Mouse (Mus musculus) neural tube, embryonic 11.5 days (tissue): Measurements from ENCODE around the gene Rd3. TPM values are rescaled to one million over a fixed set of nuclear protein-coding genes. Genes with fewer than 3 reads are reported as not detected.
A peak's percentile ranks its signal among the peaks of the same experiment; 100 is the strongest.

ENCODE experiments used
- ATAC-seq: fragments of 200-750 bp; cut with Nextera tagmentation; 2 replicates; pipeline ENCODE4 v1.8.0; 2017; ENCODE audit warnings: moderate number of reproducible peaks, mild to moderate bottlenecking, moderate TSS enrichment, moderate library complexity; ENCODE audit not compliant: insufficient read depth, low FRiP score, low TSS enrichment
- DNase-seq: peaks from one replicate; pipeline ENCODE4 v3.0.0-alpha.2; 2015; ENCODE audit warnings: low spot score
- H3K27ac ChIP-seq: fragments of 300-500 bp; sonication (generic); 2 replicates; pipeline ENCODE4 v1.5.1; 2014; ENCODE audit warnings: low read depth, mild to moderate bottlenecking, low read length
- H3K27me3 ChIP-seq: fragments of 300-500 bp; sonication (generic); 2 replicates; pipeline ENCODE4 v1.6.1; 2014; ENCODE audit warnings: mild to moderate bottlenecking, low read length, mixed read lengths; ENCODE audit not compliant: control insufficient read depth, insufficient read depth
- H3K36me3 ChIP-seq: fragments of 300-500 bp; sonication (generic); 2 replicates; pipeline ENCODE4 v1.6.1; 2014; ENCODE audit warnings: mild to moderate bottlenecking, low read length, moderate library complexity, mixed read lengths; ENCODE audit not compliant: control insufficient read depth, insufficient read depth
- H3K4me1 ChIP-seq: fragments of 300-500 bp; sonication (generic); 2 replicates; pipeline ENCODE4 v1.6.1; 2014; ENCODE audit warnings: low read length, mixed read lengths; ENCODE audit not compliant: control insufficient read depth, insufficient read depth
- H3K4me2 ChIP-seq: fragments of 300-500 bp; sonication (generic); 2 replicates; pipeline ENCODE4 v1.6.1; 2014; ENCODE audit warnings: low read depth, mild to moderate bottlenecking, moderate library complexity
- H3K4me3 ChIP-seq: fragments of 300-500 bp; sonication (generic); 2 replicates; pipeline ENCODE4 v1.5.1; 2014; ENCODE audit warnings: low read depth, low read length
- H3K9ac ChIP-seq: fragments of 300-500 bp; sonication (generic); 2 replicates; pipeline ENCODE4 v1.6.1; 2014; ENCODE audit warnings: mild to moderate bottlenecking, low read length
- H3K9me3 ChIP-seq: fragments of 300-500 bp; sonication (generic); 2 replicates; pipeline ENCODE4 v1.6.1; 2016; ENCODE audit warnings: low read length; ENCODE audit not compliant: control insufficient read depth
- WGBS: fragments of 180-500 bp; shearing (Covaris S2); extraction: QIAGEN DNeasy Blood & Tissue Kit; methylation state at CpG from one replicate; pipeline ENCODE4 v1.1.7; 2014; 5-methylcytosine and 5-hydroxymethylcytosine counted together
- polyA plus RNA-seq: library from polyadenylated mRNA; unstranded; fragments of >200 nt; fragmentation: Nextera tagmentation; extraction: Ambion mirVana; gene quantifications from 2 replicates; pipeline ENCODE4 v1.2.1, GENCODE M21; 2014

Rd3 gene
- polyA plus RNA-seq, 1 experiment from 2014 or later = 1.3 TPM

DNA sequence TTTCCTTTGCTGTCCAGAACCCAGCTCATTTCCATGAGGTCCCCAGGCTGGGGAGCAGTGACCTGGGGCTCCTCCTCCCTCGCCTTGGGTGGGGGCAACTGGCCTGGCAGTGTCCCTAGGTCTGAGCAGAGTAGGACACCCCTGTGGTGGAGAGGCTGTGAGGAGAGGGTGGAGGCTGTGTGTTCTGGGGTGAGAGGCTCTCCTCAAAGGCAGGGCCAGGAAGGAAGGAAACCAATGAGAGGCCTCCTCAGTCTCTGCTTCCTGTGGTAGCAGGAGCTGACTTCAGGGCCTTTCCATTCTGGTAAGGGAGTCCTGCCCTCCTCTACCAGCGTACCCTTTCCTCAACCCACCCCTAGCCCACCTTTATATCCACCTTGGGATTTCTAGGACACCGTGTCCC, 20.9 kb upstream of the Rd3 start:
- DNase-seq = no peak
- ATAC-seq = no peak
- no peaks in the 10 kb centered on the region for H3K4me1 ChIP-seq
- no peak overlapping the region for H3K27ac ChIP-seq
- H3K9ac ChIP-seq = no peak overlapping the region
- no peak overlapping the region for H3K4me2 ChIP-seq
- no peaks in the 10 kb centered on the region for H3K9me3 ChIP-seq
- H3K36me3 ChIP-seq = no peaks in the 10 kb centered on the region
- H3K4me3 ChIP-seq = no peak overlapping the region
- no peaks in the 10 kb centered on the region for H3K27me3 ChIP-seq
- WGBS = 71% methylated on average over 3 of the region's 3 CpGs

DNA sequence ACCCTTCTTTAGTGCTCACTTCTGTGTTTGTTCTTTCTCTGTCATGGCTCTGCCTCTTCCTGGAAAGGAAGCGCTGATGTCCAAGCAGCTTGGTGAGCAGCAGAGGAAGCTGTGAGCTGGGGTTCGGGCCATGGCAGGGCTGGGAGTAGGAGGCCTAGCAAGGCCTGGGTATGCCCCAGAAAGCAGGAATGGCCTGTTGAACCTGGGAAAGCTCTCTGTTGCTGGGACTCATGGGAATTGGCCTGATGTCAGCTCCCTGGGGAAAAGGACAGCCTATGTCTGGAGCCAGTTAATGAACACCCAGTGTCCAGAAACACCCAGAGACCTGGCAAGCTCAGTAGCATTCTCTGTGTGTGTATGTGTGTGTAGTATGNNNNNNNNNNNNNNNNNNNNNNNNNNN, 20.3 kb upstream of the Rd3 start:
- DNase-seq (no peak), ATAC-seq (no peak)
- Histone ChIP-seq H3K27me3 (no peaks in the 10 kb centered on the region), H3K4me2 (no peak overlapping the region), H3K36me3 (no peaks in the 10 kb centered on the region), H3K9ac (no peak overlapping the region), H3K4me3 (no peak overlapping the region), H3K9me3 (no peaks in the 10 kb centered on the region), H3K4me1 (no peaks in the 10 kb centered on the region), H3K27ac (no peak overlapping the region)
- 89% methylated on average over 2 of the region's 2 CpGs for WGBS

GRCm38 (mm10) chr1:191957321-191957720, 19.8 kb upstream of the Rd3 start:
- Histone ChIP-seq H3K27me3 (no peaks in the 10 kb centered on the region), H3K36me3 (no peaks in the 10 kb centered on the region), H3K27ac (no peak overlapping the region), H3K9me3 (no peaks in the 10 kb centered on the region), H3K4me3 (no peak overlapping the region), H3K9ac (no peak overlapping the region), H3K4me1 (no peaks in the 10 kb centered on the region), H3K4me2 (no peak overlapping the region)
- 96% methylated on average over 3 of the region's 3 CpGs for WGBS
- no peak for DNase-seq
- no peak for ATAC-seq

- Histone ChIP-seq H3K9me3 (no peaks in the 10 kb centered on the region), H3K9ac (no peak overlapping the region), H3K4me1 (no peaks in the 10 kb centered on the region), H3K36me3 (no peaks in the 10 kb centered on the region), H3K4me2 (no peak overlapping the region), H3K4me3 (no peak overlapping the region), H3K27me3 (no peaks in the 10 kb centered on the region), H3K27ac (no peak overlapping the region)
- WGBS = 65% methylated on average over 2 of the region's 2 CpGs
- DNase-seq (no peak), ATAC-seq (no peak)
Measured at GRCm38 (mm10) chr1:191960946-191961345, 16.2 kb upstream of the Rd3 start.

DNA sequence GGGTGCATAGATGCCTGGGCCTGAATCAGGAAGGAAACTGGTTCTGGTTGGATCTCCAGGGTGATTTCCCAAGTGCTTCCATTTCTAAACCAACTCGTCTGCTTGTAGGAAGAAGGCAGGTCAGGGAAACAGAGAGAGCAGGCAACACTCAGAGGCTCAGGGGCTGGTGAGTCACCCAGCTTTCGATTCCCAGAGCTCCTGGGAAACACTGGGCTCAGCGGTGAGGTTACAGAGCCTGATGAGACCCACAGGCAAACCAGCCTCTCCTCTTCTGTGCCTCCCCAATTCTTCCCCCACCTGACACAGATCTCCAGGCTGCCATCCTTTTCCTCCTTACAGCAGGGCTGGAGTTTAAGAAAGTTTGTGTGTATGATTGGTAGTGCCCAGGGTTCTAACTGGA, 13.8 kb upstream of the Rd3 start:
- no peaks in the 10 kb centered on the region for H3K27me3 ChIP-seq
- H3K36me3 ChIP-seq = no peaks in the 10 kb centered on the region
- H3K4me1 ChIP-seq = no peaks in the 10 kb centered on the region
- ATAC-seq (no peak), DNase-seq (no peak)
- no peak overlapping the region for H3K9ac ChIP-seq
- no peak overlapping the region for H3K4me2 ChIP-seq
- no peak overlapping the region for H3K27ac ChIP-seq
- no peak overlapping the region for H3K4me3 ChIP-seq
- H3K9me3 ChIP-seq = no peaks in the 10 kb centered on the region
- 81% methylated on average over 3 of the region's 3 CpGs for WGBS

DNA sequence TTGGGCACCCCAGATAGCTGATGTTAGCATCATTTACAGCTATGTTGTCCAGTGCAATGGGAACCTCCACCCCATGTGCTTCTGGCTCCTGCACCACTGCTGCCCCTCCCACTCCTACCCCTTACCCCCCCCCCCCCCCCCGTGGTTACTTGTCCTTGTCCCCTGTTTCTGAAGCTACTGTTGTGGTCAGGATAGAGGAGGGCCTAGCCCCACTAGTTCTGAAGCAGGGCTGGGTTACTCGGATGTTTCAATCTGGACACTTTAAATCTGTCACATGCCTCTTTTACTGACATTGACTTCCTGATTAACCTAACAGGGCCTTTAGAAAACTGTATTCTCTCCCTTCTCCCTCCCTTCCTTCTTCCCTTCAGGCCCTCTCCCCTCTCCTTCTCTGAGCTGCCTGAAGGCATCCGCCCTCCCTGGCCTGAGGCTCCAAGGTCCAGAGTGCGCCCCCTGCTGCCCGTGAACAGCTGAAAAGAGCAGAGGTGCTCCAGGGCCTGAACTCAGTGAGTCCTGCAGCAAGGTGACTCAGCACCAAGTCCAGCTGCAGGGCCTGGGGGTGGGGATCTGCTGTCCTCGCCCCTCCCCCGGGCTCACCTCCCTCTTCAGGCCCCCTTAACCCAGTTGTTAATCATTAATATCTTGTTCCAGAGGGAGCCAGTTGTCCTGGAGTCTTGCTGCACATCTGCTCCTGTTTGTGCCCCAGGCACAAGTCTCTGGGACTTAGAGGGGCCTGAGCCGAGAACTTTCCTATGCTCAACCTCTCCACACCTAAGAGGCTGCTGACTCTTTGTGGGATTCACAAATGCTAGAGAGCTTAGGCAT, 13.0 kb upstream of the Rd3 start:
- 18% methylated on average over 7 of the region's 8 CpGs for WGBS
- H3K4me2 ChIP-seq = no peak overlapping the region
- H3K4me1 ChIP-seq = no peaks in the 10 kb centered on the region
- DNase-seq (peak; percentile 84), ATAC-seq (peak; percentile 75)
- H3K36me3 ChIP-seq = no peaks in the 10 kb centered on the region
- no peak overlapping the region for H3K4me3 ChIP-seq
- H3K27me3 ChIP-seq = no peaks in the 10 kb centered on the region
- H3K27ac ChIP-seq = no peak overlapping the region
- H3K9me3 ChIP-seq = no peaks in the 10 kb centered on the region
- H3K9ac ChIP-seq = no peak overlapping the region

GRCm38 (mm10) chr1:191964773-191965481, 12.2 kb upstream of the Rd3 start:
- no peak overlapping the region for H3K9ac ChIP-seq
- H3K4me1 ChIP-seq = no peaks in the 10 kb centered on the region
- H3K4me3 ChIP-seq = no peak overlapping the region
- no peak overlapping the region for H3K4me2 ChIP-seq
- 21% methylated on average over 13 of the region's 13 CpGs for WGBS
- ATAC-seq (no peak), DNase-seq (peak; percentile 78)
- no peaks in the 10 kb centered on the region for H3K9me3 ChIP-seq
- H3K27me3 ChIP-seq = no peaks in the 10 kb centered on the region
- H3K27ac ChIP-seq = no peak overlapping the region
- no peaks in the 10 kb centered on the region for H3K36me3 ChIP-seq

- no peak overlapping the region for H3K4me2 ChIP-seq
- no peaks in the 10 kb centered on the region for H3K9me3 ChIP-seq
- no peaks in the 10 kb centered on the region for H3K4me1 ChIP-seq
- H3K27ac ChIP-seq = no peak overlapping the region
- no peaks in the 10 kb centered on the region for H3K27me3 ChIP-seq
- ATAC-seq = no peak
- H3K36me3 ChIP-seq = no peaks in the 10 kb centered on the region
- no peak overlapping the region for H3K9ac ChIP-seq
- no peak for DNase-seq
- H3K4me3 ChIP-seq = no peak overlapping the region
- 72% methylated on average over 5 of the region's 5 CpGs for WGBS
Measured at GRCm38 (mm10) chr1:191969939-191970338, 7.2 kb upstream of the Rd3 start.
